ENCODE assay signal across 8 mouse cellular contexts in the genomic region with DNA sequence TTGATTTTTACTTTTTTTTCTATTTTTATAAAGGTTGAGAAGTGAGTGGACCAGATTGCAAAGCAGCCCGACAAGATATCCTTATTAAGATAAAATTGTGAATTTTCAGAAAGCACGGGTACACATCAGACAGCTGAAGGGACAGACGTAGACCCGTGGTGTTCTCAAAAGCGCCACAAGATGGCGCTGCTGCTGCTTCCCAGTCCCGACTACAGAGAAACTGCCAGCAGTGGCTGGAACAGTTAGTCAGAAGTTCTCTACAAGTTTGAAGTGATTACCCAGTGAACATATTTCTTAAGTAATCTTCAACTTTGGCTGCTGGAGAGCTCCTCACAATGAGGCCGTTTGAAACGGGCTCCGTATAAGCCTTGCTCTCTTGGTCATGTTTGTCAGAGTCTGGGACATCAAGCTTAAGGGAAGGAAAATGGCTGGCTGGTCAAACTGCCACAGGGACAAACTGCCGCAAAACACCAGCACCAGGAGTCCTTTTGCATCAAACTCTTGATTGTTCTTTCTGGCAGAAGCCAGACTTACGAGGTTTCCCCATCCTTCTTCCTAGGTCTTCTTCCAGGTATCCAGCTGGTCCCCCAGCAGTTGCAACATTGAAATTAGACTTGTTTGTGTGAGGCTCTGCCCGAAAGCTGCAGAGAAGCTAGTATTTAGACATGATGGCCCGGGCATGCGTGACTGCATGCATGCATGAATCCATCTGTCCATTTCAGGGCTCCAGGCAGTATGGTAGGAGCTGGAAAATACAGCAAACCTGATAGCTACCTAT.
DNase-seq lines count a peak whose midpoint lies in the region; TF ChIP-seq lines count a peak whose summit lies in the region.

No protein-coding gene starts in this region.

- DNase-seq in 3134 (ENCODE audit: extremely low read depth, insufficient read length, low spot score): peak; percentile 26
- DNase-seq in adrenal gland, adult 2 months: peak; percentile 72
- DNase-seq in embryo, embryonic 10.5 days (ENCODE audit: low spot score): peak; percentile 91
- DNase-seq in gastrocnemius, postnatal 14 days: peak; percentile 69
- peak; percentile 61 for DNase-seq in induced T-regulatory cell, adult 2 months (ENCODE audit: low read depth)
- peak; percentile 84 to 89 for DNase-seq in left cerebral cortex, adult 2 months (ENCODE audit: extremely low spot score in 1 of 2, low spot score in 2 of 2)
- peak; percentile 90 for DNase-seq in mesoderm, embryonic 11.5 days (ENCODE audit: low read depth, low spot score)
- peak; percentile 50 for DNase-seq in splenic B cell, adult 2 months (ENCODE audit: low read depth, low spot score)

- peak; percentile 96 for TF ChIP-seq CTCF in left cerebral cortex, adult 2 months (IDR thresholded peaks at IDR 0.05)

- no peak overlapping the region for H3K4me3 ChIP-seq in left cerebral cortex, adult 2 months

- H3K27ac ChIP-seq in left cerebral cortex, adult 2 months: no peak overlapping the region

- H3K36me3 ChIP-seq in splenic B cell, adult 2 months (ENCODE audit: control insufficient read depth, insufficient read depth, low read length, poor library complexity, severe bottlenecking): no peaks in the 10 kb centered on the region

- no peaks in the 10 kb centered on the region for H3K27me3 ChIP-seq in splenic B cell, adult 2 months (ENCODE audit: control insufficient read depth, insufficient read depth, low read length, poor library complexity, severe bottlenecking)

- intact Hi-C loops in gastrocnemius, postnatal 14 days (cut with DNase I; ENCODE audit: low total_unique reads): no loop called here
- intact Hi-C loops in left cerebral cortex, adult 2 months (cut with DNase I): no loop called here

Comparison
In these comparisons a context has a peak if more than half of its experiments do, and no peak if none do; other contexts are left out.
1. DNase-seq: peak in every context shown above with its lines; median percentile 91 in embryo, embryonic 10.5 days; 90 in mesoderm, embryonic 11.5 days; 86 in left cerebral cortex, adult 2 months; 72 in adrenal gland, adult 2 months; 69 in gastrocnemius, postnatal 14 days; 61 in induced T-regulatory cell, adult 2 months; 50 in splenic B cell, adult 2 months; 26 in 3134.